Mouse (Mus musculus) neural tube, embryonic 13.5 days (tissue): ENCODE measurements around the gene Neu3. TPM values are rescaled to one million over a fixed set of nuclear protein-coding genes. Genes with fewer than 3 reads are reported as not detected.

Experiments
- ATAC-seq: fragments of 200-750 bp; cut with Nextera tagmentation; 2 replicates; pipeline ENCODE4 v1.8.0; 2017; ENCODE audit warnings: low read depth, mild to moderate bottlenecking, moderate TSS enrichment, moderate library complexity
- H3K27ac ChIP-seq: fragments of 300-500 bp; sonication (generic); replicated peaks from 2 replicates; pipeline ENCODE4 v1.5.1; 2015; ENCODE audit warnings: moderate library complexity, mild to moderate bottlenecking, inconsistent platforms
- H3K27me3 ChIP-seq: fragments of 300-500 bp; sonication (generic); 2 replicates; pipeline ENCODE4 v1.6.1; 2015; ENCODE audit warnings: mild to moderate bottlenecking, inconsistent platforms
- H3K36me3 ChIP-seq: fragments of 300-500 bp; sonication (generic); 2 replicates; pipeline ENCODE4 v1.6.1; 2015; ENCODE audit warnings: mild to moderate bottlenecking, inconsistent platforms
- H3K4me1 ChIP-seq: fragments of 300-500 bp; sonication (generic); replicated peaks from 2 replicates; pipeline ENCODE4 v1.6.1; 2015; ENCODE audit warnings: inconsistent platforms
- H3K4me2 ChIP-seq: fragments of 300-500 bp; sonication (generic); 2 replicates; pipeline ENCODE4 v1.6.1; 2015; ENCODE audit warnings: inconsistent platforms, mild to moderate bottlenecking, moderate library complexity
- H3K4me3 ChIP-seq: fragments of 300-500 bp; sonication (generic); 2 replicates; pipeline ENCODE4 v1.5.1; 2015; ENCODE audit warnings: mild to moderate bottlenecking, inconsistent platforms
- H3K9ac ChIP-seq: fragments of 300-500 bp; sonication (generic); 2 replicates; pipeline ENCODE4 v1.6.1; 2015; ENCODE audit warnings: moderate library complexity, mild to moderate bottlenecking, inconsistent platforms
- H3K9me3 ChIP-seq: fragments of 300-500 bp; sonication (generic); 2 replicates; pipeline ENCODE4 v1.6.1; 2016; ENCODE audit warnings: inconsistent platforms
- WGBS: fragments of 180-500 bp; shearing (Covaris S2); methylation state at CpG from one replicate; pipeline ENCODE4 v1.1.7; 2015; 5-methylcytosine and 5-hydroxymethylcytosine counted together
- polyA plus RNA-seq: library from polyadenylated mRNA; unstranded; fragments of >200 nt; fragmentation: Nextera tagmentation; extraction: Ambion mirVana; gene quantifications from 2 replicates; pipeline ENCODE4 v1.2.1, GENCODE M21; 2015

Neu3 gene
- polyA plus RNA-seq, 1 experiment from 2014 or later = 1.5 TPM

DNA sequence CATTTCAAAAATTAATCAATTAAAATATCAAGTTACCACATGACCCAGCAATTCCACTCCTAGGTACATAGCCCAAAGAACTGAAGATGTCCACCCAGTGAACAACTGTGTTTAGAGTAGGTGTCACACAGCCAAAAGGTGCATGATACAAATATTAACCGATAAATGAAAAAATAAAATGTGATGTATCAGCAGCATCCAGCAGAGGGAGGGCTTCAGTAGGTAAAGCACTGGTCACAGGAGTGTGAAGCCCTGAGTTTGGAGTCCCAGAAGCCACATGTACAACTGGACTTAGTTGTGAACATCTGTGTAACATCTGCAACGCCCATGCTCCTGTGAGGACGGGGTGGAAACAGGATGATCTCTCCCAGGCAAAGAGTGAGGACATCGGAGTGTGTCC is 26.1 kb upstream of the Neu3 start:
- H3K9ac ChIP-seq = no peak overlapping the region
- no peak overlapping the region for H3K27ac ChIP-seq
- peaks cover 26% of the 10 kb centered on the region for H3K36me3 ChIP-seq
- peaks cover 33% of the 10 kb centered on the region for H3K4me1 ChIP-seq
- ATAC-seq = no peak
- H3K9me3 ChIP-seq = no peaks in the 10 kb centered on the region
- H3K4me3 ChIP-seq = no peak overlapping the region
- no peaks in the 10 kb centered on the region for H3K27me3 ChIP-seq
- 94% methylated on average over 4 of the region's 4 CpGs for WGBS
- no peak overlapping the region for H3K4me2 ChIP-seq

DNA sequence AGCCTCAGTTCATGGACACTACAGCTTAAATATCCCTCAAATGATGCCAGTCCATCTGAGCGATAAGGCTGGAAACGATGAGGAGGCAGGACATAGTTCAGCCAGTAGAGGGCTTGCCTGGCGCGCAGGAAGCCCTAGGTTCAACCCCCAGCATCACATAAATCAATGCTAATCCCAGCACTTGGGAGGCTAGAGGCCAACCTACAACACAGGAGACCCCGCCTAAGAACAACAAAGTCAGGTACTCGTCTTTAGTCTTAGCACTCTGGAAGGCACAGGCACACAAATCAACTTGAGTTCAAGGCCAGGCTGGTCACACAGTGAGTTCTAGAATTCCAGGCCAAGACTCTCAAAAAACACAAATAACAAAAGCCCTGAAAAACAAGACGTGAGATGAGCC is 25.1 kb upstream of the Neu3 start:
- WGBS = 80% methylated on average over 7 of the region's 7 CpGs
- H3K9me3 ChIP-seq = no peaks in the 10 kb centered on the region
- H3K36me3 ChIP-seq = peaks cover 34% of the 10 kb centered on the region
- no peaks in the 10 kb centered on the region for H3K27me3 ChIP-seq
- no peak for ATAC-seq
- no peak overlapping the region for H3K9ac ChIP-seq
- no peak overlapping the region for H3K4me3 ChIP-seq
- no peak overlapping the region for H3K4me2 ChIP-seq
- H3K27ac ChIP-seq = no peak overlapping the region
- peaks cover 33% of the 10 kb centered on the region for H3K4me1 ChIP-seq

DNA sequence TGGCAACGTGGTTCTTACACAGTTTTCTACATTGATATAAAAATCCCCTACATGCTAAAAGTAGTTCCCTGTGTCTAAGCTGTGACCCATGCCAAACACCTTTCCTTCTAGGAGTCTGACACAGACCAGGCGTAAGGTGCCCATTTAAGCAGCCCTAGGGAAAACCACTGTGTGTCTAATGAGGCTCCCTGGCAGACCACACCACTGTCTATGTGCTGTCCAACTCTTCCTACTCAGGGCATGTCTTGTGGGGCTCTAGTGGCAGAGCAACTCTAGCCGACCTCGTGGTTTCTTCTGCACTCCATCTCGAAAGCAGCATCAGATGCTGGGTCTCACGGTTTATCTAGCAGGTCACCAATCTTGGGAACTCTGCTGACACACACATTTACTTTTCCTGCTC is 23.4 kb upstream of the Neu3 start:
- H3K4me1 ChIP-seq = peaks cover 21% of the 10 kb centered on the region
- no peaks in the 10 kb centered on the region for H3K27me3 ChIP-seq
- 89% methylated on average over 6 of the region's 6 CpGs for WGBS
- no peaks in the 10 kb centered on the region for H3K9me3 ChIP-seq
- H3K36me3 ChIP-seq = peaks cover 43% of the 10 kb centered on the region
- ATAC-seq = no peak
- H3K4me3 ChIP-seq = no peak overlapping the region
- no peak overlapping the region for H3K27ac ChIP-seq
- no peak overlapping the region for H3K4me2 ChIP-seq
- no peak overlapping the region for H3K9ac ChIP-seq

DNA sequence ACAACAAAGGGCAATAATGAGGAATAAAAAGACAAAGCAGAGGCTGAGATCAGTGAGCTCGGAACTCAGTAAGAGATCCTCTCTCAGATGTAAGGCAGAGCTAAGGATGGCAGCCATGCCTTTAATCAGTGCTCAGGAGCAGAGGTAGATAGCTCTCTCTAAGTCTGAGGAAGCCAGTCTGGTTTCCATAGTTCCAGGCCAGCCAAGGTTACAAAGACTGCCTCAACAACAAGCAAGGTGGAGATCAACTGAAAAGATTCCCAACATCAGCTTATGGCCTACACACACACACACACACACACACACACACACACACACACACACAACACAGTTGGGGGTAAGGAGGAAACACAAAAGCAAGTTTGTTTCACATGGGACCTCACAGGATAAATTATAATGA is 22.9 kb upstream of the Neu3 start:
- no peak for ATAC-seq
- peaks cover 43% of the 10 kb centered on the region for H3K36me3 ChIP-seq
- no peaks in the 10 kb centered on the region for H3K27me3 ChIP-seq
- no peak overlapping the region for H3K9ac ChIP-seq
- H3K9me3 ChIP-seq = no peaks in the 10 kb centered on the region
- no peak overlapping the region for H3K27ac ChIP-seq
- H3K4me2 ChIP-seq = no peak overlapping the region
- WGBS = 36% methylated on average over 1 of the region's 1 CpGs
- H3K4me1 ChIP-seq = peaks cover 16% of the 10 kb centered on the region
- H3K4me3 ChIP-seq = no peak overlapping the region

DNA sequence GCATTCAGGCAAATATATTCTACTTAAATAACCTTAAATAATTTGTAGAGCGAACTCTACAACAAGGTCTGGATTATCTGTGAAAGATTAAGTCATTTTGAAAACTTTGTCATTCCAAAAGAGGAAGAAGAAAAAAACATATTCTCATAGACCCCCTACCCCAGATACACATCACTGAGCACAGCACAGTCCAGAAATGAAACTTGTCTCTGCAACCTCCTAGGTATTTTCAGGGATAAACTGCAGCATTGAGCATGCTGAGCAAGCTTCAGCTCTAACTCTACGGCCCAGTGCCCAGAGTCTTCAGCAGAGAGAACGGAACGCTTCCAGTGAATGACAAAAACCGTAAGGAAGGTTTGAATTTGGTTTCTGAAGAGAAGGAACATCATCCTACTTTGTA is 22.3 kb upstream of the Neu3 start:
- Histone ChIP-seq H3K27me3 (no peaks in the 10 kb centered on the region), H3K36me3 (peaks cover 48% of the 10 kb centered on the region), H3K9ac (no peak overlapping the region), H3K9me3 (no peaks in the 10 kb centered on the region), H3K27ac (no peak overlapping the region), H3K4me2 (no peak overlapping the region), H3K4me1 (peaks cover 12% of the 10 kb centered on the region), H3K4me3 (no peak overlapping the region)
- ATAC-seq = no peak
- 84% methylated on average over 5 of the region's 5 CpGs for WGBS

DNA sequence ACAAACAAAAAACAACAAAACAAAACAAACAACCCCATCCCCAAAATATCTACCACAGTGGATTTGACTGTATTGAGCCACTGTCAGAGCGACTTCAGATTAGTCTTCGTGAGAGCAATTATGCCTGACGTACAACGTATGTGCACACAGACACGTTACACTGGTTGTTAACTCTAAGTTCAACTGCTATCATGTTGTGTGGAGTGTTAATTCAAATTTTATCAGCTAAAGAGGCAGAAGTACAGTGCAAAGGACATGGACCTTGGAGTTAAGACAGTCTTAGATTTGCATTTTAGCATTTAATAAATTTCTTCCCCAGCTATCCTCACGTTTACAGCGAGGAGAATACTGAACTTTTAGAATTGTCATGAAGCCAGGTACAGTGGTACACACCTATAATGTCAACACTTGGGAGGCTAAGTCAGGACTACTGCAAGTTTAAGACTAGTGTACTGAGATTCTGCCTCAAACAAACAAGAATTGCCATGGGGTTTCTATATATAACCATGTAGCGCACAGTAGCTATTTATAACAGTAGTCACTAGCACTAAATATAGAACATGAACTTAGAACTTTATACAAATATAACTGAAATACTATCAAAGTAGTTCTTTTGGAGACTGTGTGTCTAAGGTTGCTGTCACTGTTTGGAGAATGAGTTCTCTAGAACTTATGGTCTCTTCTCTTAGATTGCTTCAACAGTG is 17.5 kb upstream of the Neu3 start:
- WGBS = 94% methylated on average over 8 of the region's 8 CpGs
- Histone ChIP-seq H3K27ac (no peak overlapping the region), H3K4me1 (peaks cover 2% of the 10 kb centered on the region; the same call in 1 of the 2 replicates), H3K27me3 (no peaks in the 10 kb centered on the region), H3K9me3 (no peaks in the 10 kb centered on the region), H3K4me2 (no peak overlapping the region), H3K9ac (no peak overlapping the region), H3K36me3 (peaks cover 77% of the 10 kb centered on the region), H3K4me3 (no peak overlapping the region)
- no peak for ATAC-seq

- Histone ChIP-seq H3K9me3 (no peaks in the 10 kb centered on the region), H3K27me3 (no peaks in the 10 kb centered on the region), H3K4me1 (no peaks in the 10 kb centered on the region), H3K4me2 (no peak overlapping the region), H3K9ac (no peak overlapping the region), H3K36me3 (peaks cover 67% of the 10 kb centered on the region), H3K27ac (no peak overlapping the region), H3K4me3 (no peak overlapping the region)
- ATAC-seq = no peak
- WGBS = 90% methylated on average over 3 of the region's 3 CpGs
Observed at GRCm38 (mm10) chr7:99838241-99838640, 10.0 kb upstream of the Neu3 start.

- Histone ChIP-seq H3K36me3 (peaks cover 60% of the 10 kb centered on the region), H3K9ac (no peak overlapping the region), H3K27me3 (no peaks in the 10 kb centered on the region), H3K4me2 (no peak overlapping the region), H3K9me3 (no peaks in the 10 kb centered on the region), H3K27ac (no peak overlapping the region), H3K4me3 (no peak overlapping the region), H3K4me1 (no peaks in the 10 kb centered on the region)
- ATAC-seq = no peak
- WGBS = 92% methylated on average over 6 of the region's 6 CpGs
Observed at GRCm38 (mm10) chr7:99837358-99838071, 9.3 kb upstream of the Neu3 start.

GRCm38 (mm10) chr7:99836781-99837180 is 8.6 kb upstream of the Neu3 start:
- Histone ChIP-seq H3K4me2 (no peak overlapping the region), H3K4me1 (no peaks in the 10 kb centered on the region), H3K9me3 (no peaks in the 10 kb centered on the region), H3K27ac (no peak overlapping the region), H3K9ac (no peak overlapping the region), H3K27me3 (no peaks in the 10 kb centered on the region), H3K4me3 (no peak overlapping the region), H3K36me3 (peaks cover 52% of the 10 kb centered on the region)
- no peak for ATAC-seq
- WGBS = 71% methylated on average over 4 of the region's 4 CpGs

- Histone ChIP-seq H3K27me3 (no peaks in the 10 kb centered on the region), H3K36me3 (peaks cover 28% of the 10 kb centered on the region), H3K27ac (no peak overlapping the region), H3K4me3 (no peak overlapping the region), H3K4me1 (no peaks in the 10 kb centered on the region), H3K9me3 (no peaks in the 10 kb centered on the region), H3K4me2 (no peak overlapping the region), H3K9ac (no peak overlapping the region)
- 90% methylated on average over 5 of the region's 5 CpGs for WGBS
- no peak for ATAC-seq
Observed at GRCm38 (mm10) chr7:99834314-99834853, 6.2 kb upstream of the Neu3 start.

- H3K36me3 ChIP-seq = peaks cover 24% of the 10 kb centered on the region
- 92% methylated on average over 2 of the region's 2 CpGs for WGBS
- H3K4me3 ChIP-seq = no peak overlapping the region
- no peaks in the 10 kb centered on the region for H3K4me1 ChIP-seq
- H3K9ac ChIP-seq = no peak overlapping the region
- no peaks in the 10 kb centered on the region for H3K9me3 ChIP-seq
- no peaks in the 10 kb centered on the region for H3K27me3 ChIP-seq
- no peak overlapping the region for H3K4me2 ChIP-seq
- ATAC-seq = no peak
- H3K27ac ChIP-seq = no peak overlapping the region
Observed at GRCm38 (mm10) chr7:99833846-99834222, 5.6 kb upstream of the Neu3 start.

GRCm38 (mm10) chr7:99833115-99833845 is 5.1 kb upstream of the Neu3 start:
- peaks cover 19% of the 10 kb centered on the region for H3K36me3 ChIP-seq
- H3K9me3 ChIP-seq = no peaks in the 10 kb centered on the region
- H3K27ac ChIP-seq = no peak overlapping the region
- no peak overlapping the region for H3K9ac ChIP-seq
- no peaks in the 10 kb centered on the region for H3K27me3 ChIP-seq
- peaks cover 5% of the 10 kb centered on the region; the same call in 1 of the 2 replicates for H3K4me1 ChIP-seq
- no peak overlapping the region for H3K4me2 ChIP-seq
- ATAC-seq = no peak
- no peak overlapping the region for H3K4me3 ChIP-seq
- WGBS = 89% methylated on average over 5 of the region's 5 CpGs
